Mouse (Mus musculus): Measurements from ENCODE around the gene Bhlhe23.

GRCm38 (mm10) chr2:180741421-180741820 lies 35.3 kb downstream of the Bhlhe23 start:
- no peak for TF ChIP-seq ZMIZ1 (IDR thresholded peaks at IDR 0.05; ENCODE audit: low read depth, low read length)
- TF ChIP-seq RCOR1 (IDR thresholded peaks at IDR 0.05; ENCODE audit: low read depth, low read length), result no peak

All from MEL (cell line).